Mouse (Mus musculus) stomach, embryonic 14.5 days (tissue): Measurements from ENCODE around the gene Dcx. TPM values are rescaled to one million over a fixed set of nuclear protein-coding genes. Genes with fewer than 3 reads are reported as not detected.

Experiments
- microRNA-seq: library from miRNA; unstranded; fragments of <30 nt; microRNA quantifications from one replicate; pipeline ENCODE4, GENCODE M21; 2016
- polyA plus RNA-seq: library from polyadenylated mRNA; unstranded; fragments of >200 nt; fragmentation: Nextera tagmentation; extraction: Ambion mirVana; gene quantifications from 2 replicates; pipeline ENCODE4 v1.2.1, GENCODE M21; 2014

Dcx gene
- polyA plus RNA-seq, 1 experiment from 2014 or later: 10.7 TPM

Small RNAs within 50 kb of the gene (microRNA-seq; reads per million reads assigned to microRNA genes)
- gene Gm47298: not detected

Other genes starting within 250 kb of the Dcx start
- gene Capn6, start 105.9 kb downstream of the Dcx start, polyA plus RNA-seq: 117 and 131 TPM in 2 replicates
- 1.1 and 2.1 TPM in 2 replicates for gene A730046J19Rik, start 220.4 kb upstream of the Dcx start, polyA plus RNA-seq